Mouse (Mus musculus) adrenal gland, postnatal 25 days (tissue): ENCODE measurements around the gene Pax5. TPM values are rescaled to one million over a fixed set of nuclear protein-coding genes. Genes with fewer than 3 reads are reported as not detected.

Experiments used
- DNase-seq: peaks from one replicate; pipeline ENCODE4 v3.0.0; 2021; ENCODE audit warnings: mixed read lengths
- total RNA-seq: library from RNA; stranded (reverse); gene quantifications from 2 replicates; pipeline ENCODE4 v1.2.3, GENCODE M21; 2021

The Pax5 gene
- total RNA-seq, 1 experiment from 2014 or later: 1.4 TPM

DNA sequence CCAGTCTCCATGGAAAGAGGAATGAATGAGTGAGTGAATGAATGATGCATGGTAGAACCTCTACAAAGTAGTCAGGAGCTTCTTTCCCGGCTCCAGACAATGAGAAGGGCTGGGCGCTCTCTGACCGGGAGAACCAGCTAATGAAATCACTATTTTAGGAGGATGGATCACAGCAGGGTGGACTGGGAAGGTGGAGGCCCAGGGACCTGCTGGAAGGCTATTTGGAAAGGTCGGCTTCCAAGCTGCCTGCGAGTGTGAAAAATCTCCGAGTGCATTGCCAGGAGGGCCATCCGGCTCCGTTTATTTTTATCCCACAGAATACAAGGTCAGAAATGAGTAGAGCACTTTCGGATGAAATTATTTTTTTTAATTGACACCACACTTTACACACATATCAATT is 112.3 kb downstream of the Pax5 start:
- DNase-seq: no peak

DNA sequence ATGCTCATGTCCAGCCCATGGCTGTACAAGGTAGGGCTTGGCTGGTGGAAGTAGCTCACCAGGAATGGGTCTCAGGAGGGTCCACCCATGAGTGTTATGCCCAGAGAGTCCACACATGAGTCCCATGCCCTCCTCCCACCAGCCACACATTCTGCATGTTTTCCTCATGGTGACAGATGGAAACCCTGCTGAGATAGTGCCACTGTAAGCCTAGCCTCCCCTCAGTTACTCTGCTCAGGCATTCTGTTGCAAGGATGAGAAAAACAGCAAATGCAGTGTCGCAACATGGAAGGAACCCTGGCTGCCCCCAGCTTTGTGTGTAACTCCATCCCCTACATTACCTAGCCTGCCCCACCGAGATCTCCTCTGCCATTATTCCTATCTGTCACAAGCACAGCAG is 117.2 kb downstream of the Pax5 start:
- no peak for DNase-seq

DNA sequence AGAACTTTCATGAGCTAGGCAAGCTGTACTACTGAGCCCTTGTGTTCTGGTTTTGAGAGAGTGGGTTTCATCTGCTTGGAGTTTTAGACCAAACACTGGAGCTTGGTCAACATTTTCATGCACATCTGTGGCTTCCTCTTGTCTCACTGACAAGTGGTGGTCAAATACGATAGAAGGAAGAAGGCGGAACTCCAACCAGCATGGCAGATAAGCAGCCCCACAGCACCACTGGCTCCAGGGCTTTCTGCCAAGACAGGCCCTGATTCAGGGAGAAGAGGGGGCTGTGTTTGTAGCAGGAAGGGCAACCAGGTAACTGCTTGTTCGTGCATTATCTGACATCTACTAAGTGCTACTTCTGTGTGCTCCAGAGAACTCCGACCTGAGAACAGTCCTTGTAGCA is 127.6 kb downstream of the Pax5 start:
- no peak for DNase-seq

DNA sequence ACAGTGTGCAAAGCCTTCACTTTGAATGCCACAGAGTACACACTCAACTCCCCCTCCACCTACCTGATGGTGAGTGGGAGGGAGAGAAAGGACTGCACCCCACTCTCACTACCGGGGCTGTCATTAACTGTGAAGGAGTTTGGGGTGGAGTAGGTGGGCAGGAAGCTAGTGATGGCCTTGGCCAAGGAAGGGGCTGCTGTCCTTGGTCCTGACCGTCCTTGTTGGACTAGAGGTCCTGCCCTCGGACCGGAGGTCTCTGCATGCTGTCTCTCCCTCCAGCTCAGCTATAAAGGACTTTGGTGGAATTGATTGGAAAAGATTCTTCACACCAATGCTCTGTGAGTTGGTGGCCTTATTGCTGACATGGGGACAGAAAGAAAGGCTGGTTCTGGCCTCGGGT is 131.7 kb downstream of the Pax5 start:
- peak; percentile 29 for DNase-seq

DNA sequence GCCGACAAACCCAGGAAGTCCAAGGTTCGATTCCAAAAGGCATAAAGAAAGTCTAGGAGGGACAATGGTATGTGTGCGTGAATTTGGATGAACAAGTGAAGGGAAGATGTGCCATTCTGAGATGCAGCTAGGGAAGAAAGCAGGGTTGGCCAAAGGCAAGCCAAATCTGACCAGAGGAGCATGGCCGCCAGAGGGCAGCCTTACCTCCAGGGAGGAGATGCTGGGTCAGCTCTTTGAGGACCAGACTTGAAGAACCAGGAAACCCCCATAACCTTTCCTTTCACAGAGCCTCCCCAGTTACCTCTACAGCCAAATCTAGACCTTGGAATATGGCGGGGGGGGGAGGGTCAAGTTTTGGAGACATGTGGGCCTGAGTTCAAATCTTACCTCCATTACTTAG is 133.0 kb downstream of the Pax5 start:
- DNase-seq: peak; percentile 79

DNA sequence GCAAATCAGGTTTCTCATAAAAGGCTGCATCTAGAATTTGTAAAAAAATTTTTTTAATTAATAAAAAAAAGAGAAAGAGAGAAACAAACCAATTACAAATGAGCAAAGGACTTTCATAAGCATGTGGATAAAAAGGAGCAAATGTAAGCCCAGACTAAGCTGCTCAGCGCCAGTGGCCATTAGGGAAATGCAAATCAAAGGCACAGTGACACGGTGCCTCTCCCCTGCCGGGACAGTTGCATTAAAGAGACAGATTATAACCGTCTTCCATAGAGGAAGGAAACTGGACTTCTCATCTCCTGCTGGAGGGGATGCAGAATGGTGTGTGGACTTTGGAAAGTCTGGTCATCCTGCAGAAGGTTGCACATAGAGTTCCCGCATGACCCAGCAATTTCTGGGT is 133.5 kb downstream of the Pax5 start:
- no peak for DNase-seq

DNA sequence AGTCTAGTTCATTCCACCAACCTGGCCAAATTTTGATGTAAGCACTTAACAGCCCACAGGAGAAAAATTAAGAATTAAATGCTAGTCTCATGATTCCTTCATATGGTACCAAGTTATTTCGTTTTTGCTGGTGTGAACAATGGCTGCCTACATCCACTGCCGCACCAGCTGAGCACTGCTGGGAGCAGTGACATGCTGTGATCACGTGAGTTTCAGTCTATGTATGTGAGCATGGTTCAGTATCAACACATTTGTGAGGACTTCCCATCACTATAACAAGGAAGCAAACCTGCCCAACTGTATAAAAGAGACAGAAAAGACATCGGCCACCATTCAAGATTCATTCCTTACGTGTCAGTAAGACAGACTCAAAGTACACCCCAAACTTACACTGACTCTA is 137.3 kb downstream of the Pax5 start:
- DNase-seq: no peak

DNA sequence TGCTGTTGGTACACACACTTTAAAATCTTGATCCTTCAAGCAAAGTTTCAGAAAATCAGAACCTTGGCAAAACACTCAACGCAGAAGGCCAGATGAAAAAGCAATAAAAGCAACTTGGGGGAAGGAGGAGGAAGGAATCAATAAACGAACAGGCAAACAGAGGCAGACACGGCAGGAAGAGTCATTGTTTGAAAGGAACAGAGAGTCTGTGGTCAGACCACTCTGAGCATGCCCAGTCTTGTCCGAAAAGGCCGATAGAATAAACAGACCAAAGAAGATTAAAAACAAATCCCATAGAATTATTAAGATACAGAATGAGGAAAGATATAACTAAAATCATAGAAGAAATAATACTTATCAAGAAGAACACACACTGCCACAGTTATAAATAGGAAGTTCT is 137.9 kb downstream of the Pax5 start:
- DNase-seq: no peak

DNA sequence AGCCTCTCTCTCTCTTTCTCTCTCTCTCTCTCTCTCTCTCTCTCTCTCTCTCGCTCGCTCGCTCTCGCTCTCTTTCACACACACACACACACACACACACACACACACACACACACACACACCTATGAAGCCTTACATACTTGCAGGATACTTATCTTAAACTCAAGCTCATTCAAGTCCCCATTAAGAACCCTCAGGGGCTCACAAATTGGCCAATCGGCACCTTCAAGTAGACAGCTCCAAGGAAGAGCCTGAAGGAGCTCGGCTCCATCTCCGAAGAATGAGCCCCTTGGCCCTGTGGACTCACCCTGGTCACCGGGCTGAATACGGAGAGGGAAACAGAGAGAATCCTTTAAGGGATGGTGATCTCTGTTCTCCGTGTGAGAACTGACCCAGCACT is 141.1 kb downstream of the Pax5 start:
- no peak for DNase-seq

DNA sequence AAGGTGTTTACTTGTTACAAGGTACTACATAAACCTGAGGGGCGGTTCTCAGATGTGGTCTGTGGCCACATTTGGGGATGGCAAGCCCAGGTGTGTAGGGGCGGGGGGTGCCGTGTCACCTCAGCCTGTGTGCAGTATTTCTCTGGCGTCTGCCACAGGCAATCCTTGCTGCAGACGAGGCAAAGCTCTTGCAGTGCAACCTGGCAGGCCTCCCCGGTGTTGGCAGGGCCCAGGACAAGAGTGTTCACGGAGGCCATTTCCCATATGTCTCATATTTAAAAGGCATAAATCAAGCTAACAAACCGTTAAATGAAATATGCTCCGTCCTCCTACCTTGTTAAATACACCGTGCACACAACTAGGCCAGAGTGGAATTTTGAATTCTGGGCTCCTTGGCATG is 141.6 kb downstream of the Pax5 start:
- peak; percentile 15 for DNase-seq

DNA sequence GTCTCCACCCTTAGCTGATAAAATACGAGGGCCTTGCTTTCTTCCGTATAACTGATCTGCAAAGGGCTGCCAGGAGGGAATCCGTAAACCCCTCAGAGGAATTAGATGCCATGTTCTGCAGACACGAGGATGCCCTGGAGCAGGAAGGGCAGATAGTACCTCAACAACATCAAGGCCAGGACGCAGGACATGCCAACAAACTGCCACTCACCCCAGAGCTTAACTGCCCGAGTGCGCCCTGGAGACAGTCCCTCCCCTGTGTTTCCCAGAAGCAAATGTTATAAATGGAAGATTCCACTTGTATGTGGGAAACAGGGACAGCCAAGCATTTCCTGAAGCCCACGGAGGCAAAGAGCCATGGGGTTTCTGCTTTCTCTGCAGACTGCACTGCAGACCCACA is 143.9 kb downstream of the Pax5 start:
- peak; percentile 10 for DNase-seq

DNA sequence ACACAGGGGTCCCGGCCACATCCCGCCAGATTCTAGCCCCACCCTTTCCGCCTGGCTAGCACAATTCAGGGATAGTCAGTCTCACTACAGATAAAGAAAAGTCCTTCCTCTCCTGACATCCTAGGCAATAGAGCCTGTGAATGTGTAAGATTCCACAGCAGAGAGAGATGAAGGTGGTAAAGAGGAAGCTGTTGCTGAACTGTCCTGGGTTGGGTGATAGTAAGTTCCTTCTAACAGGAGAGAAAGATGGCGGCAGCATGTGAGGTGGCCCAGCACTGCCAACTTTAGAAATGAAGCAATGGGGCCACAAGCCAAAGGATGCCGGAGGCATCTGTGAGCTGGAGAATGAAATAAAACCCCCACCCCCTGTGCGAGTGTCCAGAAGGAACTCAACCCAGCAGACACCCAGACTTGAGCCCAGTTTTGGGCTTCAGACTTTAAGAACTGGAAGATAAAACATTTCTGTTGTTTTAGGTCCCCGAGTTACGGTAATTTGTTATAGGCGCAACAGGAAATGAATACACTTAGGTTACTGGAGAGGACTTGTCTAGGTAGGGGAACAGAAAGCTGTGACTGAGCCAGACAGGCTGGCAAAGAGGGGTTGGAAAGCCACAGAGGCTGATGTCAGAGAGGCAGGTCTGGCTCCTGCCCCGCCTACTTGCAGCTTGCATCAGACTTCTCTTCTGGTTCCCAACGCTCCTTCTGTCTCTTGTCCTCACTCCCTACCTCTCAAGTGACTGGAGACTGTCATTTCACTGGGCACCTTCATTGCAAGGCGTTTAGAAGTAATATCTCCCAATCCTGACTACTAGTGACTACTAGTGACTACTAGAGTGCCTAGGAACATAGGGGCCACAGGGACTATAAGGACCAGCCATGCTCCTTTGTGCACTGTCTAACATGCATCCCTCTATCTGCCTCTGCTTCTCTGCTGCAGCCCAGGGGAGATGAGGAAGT is 144.9 kb downstream of the Pax5 start:
- DNase-seq: no peak

DNA sequence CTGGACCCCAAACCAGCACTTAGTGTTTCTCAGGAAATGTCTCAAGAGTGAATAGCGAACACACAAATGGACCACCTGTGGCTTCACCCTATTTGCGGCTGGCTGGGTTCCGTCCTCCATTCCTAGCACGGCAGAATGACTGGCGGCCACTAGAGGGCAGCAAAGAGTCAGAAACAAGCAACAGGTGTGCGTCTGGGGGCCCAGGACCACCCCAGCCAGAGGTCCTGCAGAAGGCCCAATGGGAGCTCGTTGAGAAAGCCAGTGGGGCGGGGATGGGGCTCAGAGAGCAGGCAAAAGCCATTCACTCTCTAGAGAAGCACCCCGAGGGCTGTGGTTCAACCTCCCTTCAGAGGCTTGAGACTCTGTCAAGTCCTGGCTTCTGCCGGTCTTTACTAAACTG is 145.7 kb downstream of the Pax5 start:
- DNase-seq: peak; percentile 78

DNA sequence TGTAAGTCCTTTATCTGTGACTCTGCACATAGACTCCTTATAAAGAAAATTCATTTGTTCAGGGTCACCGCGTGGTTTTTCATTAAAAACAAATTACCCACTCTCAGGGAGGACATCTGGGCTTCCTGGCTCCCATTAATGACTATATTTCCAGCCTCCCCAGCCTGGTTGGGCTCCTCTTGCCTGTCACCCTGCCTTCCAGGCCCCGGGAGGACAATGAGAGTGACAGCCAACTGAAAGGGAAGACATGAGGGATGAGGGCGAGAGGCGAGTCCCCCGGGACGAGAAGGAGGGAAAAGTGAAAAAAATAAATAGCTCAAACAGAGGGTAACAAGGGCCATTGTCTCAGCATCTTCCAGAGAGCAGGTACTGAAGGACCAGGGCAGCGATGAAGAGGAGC is 149.3 kb downstream of the Pax5 start:
- DNase-seq: no peak

DNA sequence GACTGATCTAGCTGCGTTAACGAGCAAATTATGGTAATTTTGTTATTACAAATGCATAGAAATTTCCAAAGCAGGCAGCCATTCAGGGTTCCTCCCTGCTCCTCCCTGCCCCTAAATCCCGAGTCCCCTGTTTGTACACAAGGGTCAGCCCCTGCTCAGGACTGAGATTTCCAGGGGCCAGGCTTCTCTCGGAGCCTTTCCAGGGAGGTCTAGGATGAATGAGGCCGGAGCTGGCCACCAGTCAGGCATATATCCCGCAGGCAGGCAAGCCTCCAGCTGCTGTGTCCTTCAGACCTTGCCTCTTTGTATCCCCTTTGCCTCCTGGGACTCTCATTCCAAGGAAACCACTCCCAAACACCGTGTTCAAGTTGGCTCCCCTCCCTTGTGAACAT is 151.7 kb downstream of the Pax5 start:
- DNase-seq: no peak

DNA sequence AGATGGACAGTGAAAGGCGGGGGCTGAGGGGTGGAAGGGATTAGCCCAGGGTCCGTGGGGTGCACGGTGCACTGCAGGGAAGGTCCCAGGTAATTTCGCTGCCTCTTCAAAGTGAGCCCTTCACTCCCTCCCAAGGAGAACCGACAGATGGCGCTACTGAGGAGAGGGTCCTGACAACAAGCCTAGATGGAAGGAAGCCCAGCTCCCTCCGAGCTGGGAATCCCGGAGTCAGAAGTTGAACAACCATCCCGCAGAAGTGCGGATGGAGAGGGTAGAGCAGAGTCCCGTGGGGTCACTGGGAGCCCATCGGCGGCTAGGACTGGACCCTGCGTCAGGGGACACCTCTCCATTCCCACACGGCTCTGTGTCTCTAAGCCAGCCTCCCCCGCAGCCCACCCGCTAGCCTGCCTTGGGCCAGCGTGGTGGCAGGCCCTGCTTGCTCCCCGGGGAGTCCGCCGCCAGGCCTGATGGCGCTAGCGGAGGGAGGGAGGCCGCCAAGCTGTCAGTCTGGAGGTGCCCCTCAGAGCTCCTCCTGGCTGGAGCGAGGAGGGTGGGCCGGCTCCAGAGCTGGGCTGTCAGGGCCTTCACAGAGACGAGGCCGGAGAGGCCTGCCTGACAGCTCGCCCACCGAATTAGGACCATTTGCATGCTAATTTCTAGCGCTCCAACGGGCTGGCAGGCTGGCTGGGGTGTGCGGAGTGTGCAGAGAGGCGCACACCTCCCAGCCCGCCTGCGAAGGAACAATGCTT is 152.3 kb downstream of the Pax5 start:
- peak; percentile 41 for DNase-seq

DNA sequence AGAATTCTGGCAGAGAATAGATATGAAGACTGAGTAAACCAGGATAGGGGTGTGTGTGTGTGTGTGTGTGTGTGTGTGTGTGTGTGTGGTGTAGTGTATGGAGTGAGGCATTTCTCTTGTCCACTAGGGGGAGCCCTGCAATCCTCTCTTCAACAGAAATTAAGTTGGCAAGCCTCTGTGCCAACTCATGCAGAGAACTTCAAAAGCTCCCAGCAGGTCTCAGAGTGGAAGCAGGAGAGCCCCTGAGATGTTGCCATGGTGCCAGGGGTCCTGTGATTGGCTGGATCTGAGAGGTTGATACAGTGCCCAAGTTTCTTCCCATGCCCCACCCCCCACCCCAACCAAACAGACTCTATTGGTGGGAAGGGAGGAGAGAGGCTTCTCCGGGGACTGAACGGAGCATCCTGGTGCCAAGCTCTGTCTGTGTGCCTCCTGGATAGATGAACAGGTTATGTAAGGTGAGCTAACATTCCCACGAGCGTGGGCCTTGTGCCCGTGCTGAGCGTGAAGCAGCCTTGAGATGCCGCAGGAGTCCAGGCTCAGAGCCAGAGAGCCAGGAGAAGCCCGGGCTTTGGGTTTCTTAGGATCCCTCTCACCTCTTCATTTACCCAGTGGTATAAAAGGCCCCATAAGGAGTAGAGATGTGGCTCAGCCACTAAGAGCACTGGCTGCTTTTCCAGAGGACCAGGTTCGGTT is 153.6 kb downstream of the Pax5 start:
- DNase-seq: no peak

DNA sequence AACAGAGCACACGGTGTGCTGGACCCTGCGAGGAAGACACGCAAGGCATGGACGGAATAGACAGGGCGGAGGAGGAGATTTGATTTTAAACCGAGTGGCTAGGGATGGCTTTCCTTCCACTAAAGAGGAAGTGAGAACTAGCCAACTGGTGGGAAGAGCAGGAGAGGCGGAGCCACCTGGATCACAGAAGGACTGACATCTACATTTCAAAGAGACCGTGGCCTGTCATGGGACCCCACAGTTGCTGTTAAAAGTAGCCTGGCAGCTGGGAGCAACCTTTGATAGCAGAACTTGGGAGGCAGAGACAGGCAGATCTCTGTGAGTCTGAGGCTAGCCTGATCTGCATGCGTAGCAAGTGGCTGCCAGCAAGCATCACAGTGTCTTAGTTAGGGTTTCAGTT is 154.7 kb downstream of the Pax5 start:
- DNase-seq: no peak

DNA sequence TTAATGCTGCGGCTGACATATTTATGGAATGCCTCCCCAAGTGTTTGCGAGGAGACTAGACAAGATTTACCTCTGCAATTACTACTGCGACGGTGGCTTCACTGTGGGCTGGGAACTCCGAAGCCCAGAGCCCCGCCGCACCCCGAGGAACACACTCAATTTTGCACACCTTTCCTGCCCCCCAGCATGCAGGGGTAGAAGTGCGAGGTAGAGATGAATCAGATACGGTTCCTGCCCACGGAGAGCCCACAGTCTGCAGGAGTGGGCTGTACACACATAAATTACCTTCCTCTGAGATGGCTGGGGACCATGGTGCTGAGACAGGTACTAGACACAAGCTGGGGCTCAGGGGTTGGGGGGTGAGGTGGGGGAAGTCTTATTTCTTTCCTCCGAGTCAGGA is 158.8 kb downstream of the Pax5 start:
- DNase-seq: no peak

DNA sequence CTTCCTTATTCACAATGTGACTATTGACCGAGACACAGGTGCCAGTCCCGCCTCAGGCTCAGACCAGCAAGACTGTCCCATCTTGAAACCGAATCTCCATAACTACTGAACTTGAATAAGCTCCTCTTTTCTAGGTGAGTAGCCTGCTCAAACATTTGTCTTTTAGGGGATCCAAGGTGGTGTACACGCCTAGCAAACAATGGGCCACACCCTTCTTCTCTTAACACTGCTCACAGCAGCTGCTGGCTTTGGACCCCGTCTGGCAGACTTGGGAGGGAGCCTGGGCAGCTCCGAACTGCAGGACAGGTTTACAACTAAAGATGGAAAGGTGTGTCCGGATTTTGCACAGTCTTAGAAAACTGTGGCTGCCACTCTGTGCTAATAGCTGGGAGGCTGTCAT is 161.3 kb downstream of the Pax5 start:
- no peak for DNase-seq

DNA sequence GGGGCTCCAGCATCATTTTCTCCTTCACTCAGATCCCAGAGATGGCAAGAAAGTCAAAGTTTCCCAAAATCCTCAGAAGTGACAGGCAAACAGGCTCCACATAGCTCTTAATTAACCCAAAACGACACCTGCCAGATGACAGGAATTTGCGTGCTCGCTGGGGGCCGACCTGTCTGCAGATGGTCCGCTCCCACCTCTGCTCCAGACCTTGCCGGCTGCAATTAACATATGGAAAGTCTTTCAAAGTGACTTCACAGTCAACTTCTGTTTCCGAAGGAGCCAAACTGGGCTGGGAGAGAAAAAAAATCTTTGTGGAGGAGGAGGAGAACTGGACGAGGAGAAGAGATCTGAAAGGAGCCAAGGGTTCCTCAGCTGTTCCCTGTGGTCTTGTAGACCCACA is 164.6 kb downstream of the Pax5 start:
- no peak for DNase-seq

DNA sequence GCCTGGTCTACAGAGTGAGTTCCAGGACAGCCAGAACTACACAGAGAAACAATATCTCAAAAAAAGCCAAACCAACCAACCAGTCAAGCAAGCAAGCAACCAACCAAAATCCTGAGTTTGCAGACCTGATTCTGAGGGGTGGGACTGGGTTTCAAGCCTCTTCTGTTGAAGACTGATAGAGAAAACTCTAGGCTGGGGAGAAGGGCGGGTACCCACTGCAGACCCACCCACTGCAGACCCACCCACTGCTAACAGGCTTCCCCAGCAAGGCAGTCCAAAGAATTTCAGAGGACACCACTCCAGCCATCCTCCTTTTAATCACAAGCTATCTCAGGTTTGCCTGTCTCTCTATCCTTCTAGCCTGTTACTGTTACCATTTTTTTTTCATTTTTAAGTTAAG is 165.8 kb downstream of the Pax5 start:
- no peak for DNase-seq

DNA sequence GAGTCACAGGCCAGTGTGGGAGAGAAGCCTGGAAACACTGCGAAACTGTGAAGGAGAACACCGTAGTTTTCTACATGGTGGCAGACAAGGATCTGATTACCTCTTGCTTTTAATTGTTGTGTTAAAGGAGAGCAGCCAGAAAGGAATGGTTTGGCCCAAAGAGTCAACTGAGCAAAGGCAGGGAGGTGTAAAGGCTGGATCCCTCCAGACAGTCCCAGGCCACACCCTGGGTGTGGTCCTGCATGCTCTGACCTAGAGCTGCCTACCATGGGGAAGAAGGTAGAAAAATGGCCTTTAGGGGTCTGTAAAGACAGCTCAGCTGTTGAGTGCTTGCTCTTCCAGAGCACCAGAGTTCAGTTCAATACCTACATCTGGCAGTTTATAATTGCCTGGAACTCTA is 166.4 kb downstream of the Pax5 start:
- no peak for DNase-seq
